Mouse (Mus musculus) layer of hippocampus, adult 18-20 months (tissue): ENCODE measurements around the gene Gnl2. TPM values are rescaled to one million over a fixed set of nuclear protein-coding genes. Genes with fewer than 3 reads are reported as not detected.

ENCODE experiments used
- DNase-seq, 2 experiments: peaks; one replicate each; pipeline ENCODE4 v3.0.0; 2022; ENCODE audit warnings: low spot score in 2 of 2
- total RNA-seq, 2 experiments: library from RNA; stranded (reverse); gene quantifications; 2 replicates each; pipeline ENCODE4 v1.2.3; 2021

Gene Gnl2
- total RNA-seq, 2 experiments from 2014 or later, result 54.8 to 62.3 TPM

GRCm38 (mm10) chr4:124999548-124999947 is 16.8 kb upstream of the Gnl2 start:
- DNase-seq, result no peak

- no peak for DNase-seq
Observed at GRCm38 (mm10) chr4:125002978-125003377, 13.4 kb upstream of the Gnl2 start.

- no peak for DNase-seq
Observed at GRCm38 (mm10) chr4:125004886-125005285, 11.5 kb upstream of the Gnl2 start.

GRCm38 (mm10) chr4:125007460-125007859 is 8.9 kb upstream of the Gnl2 start:
- no peak for DNase-seq

- DNase-seq, result no peak
Observed at GRCm38 (mm10) chr4:125008220-125008619, 8.2 kb upstream of the Gnl2 start.

- no peak for DNase-seq
Observed at GRCm38 (mm10) chr4:125008712-125009111, 7.7 kb upstream of the Gnl2 start.

- no peak for DNase-seq
Observed at GRCm38 (mm10) chr4:125017431-125017830, 1.0 kb downstream of the Gnl2 start.

- DNase-seq, result no peak
Observed at GRCm38 (mm10) chr4:125020780-125021538, 4.6 kb downstream of the Gnl2 start.

GRCm38 (mm10) chr4:125029891-125030614 is 13.7 kb downstream of the Gnl2 start:
- peak; percentile 87 to 93 for DNase-seq

GRCm38 (mm10) chr4:125034341-125034740 is 18.0 kb downstream of the Gnl2 start:
- no peak for DNase-seq

GRCm38 (mm10) chr4:125044454-125044853 is 28.1 kb downstream of the Gnl2 start:
- DNase-seq, result no peak

GRCm38 (mm10) chr4:125055385-125055784 is 39.0 kb downstream of the Gnl2 start:
- DNase-seq, result no peak

GRCm38 (mm10) chr4:125056476-125056875 is 40.1 kb downstream of the Gnl2 start:
- DNase-seq, result no peak

GRCm38 (mm10) chr4:125057273-125057672 is 40.9 kb downstream of the Gnl2 start:
- DNase-seq, result no peak

- DNase-seq, result no peak
Observed at GRCm38 (mm10) chr4:125058033-125058432, 41.6 kb downstream of the Gnl2 start.

- DNase-seq, result peak in 1 of 2 experiments; percentile 72
Observed at GRCm38 (mm10) chr4:125059025-125059424, 42.6 kb downstream of the Gnl2 start.

- no peak for DNase-seq
Observed at GRCm38 (mm10) chr4:125063829-125064228, 47.4 kb downstream of the Gnl2 start.

- peak in 1 of 2 experiments; percentile 43 for DNase-seq
Observed at GRCm38 (mm10) chr4:125065517-125066307, 49.3 kb downstream of the Gnl2 start, which contains the start of gene Dnali1. Gene Dnali1 (minus strand): TSS chr4:125065703.

GRCm38 (mm10) chr4:125066490-125067370 is 50.3 kb downstream of the Gnl2 start, which contains the start of gene Snip1:
Gene Snip1 (plus strand): TSS chr4:125066672.
- peak; percentile 92 to 97 for DNase-seq

GRCm38 (mm10) chr4:125077700-125078099 is 61.3 kb downstream of the Gnl2 start:
- DNase-seq, result no peak
